Mouse (Mus musculus): Measurements from ENCODE around the gene Adap1. TPM values are rescaled to one million over a fixed set of nuclear protein-coding genes. Genes with fewer than 3 reads are reported as not detected.
A peak's percentile ranks its signal among the peaks of the same experiment; 100 is the strongest.
"Not testable (repeated sequence)": the region's sequence is repeated elsewhere in the genome, so short reads cannot be mapped to it uniquely, and the experiment has no call there.

The Adap1 gene
- polyA plus RNA-seq, 1 experiment from 2014 or later = 0.37 TPM

- H3K27ac ChIP-seq (replicated peaks) = peak overlapping the region; percentile 93
- H3K36me3 ChIP-seq = peaks cover 31% of the 10 kb centered on the region
- DNase-seq (ENCODE audit: low spot score) = peak; percentile 95
- under 1% methylated on average over 33 of the region's 33 CpGs for WGBS
- H3K4me3 ChIP-seq = peak overlapping the region; percentile 88
- peaks cover 14% of the 10 kb centered on the region; the same call in 1 of the 2 replicates for H3K27me3 ChIP-seq (ENCODE audit: low read depth, poor library complexity, severe bottlenecking)
- no peaks in the 10 kb centered on the region for H3K9me3 ChIP-seq (replicated peaks)
- peaks cover 18% of the 10 kb centered on the region for H3K4me1 ChIP-seq
These were observed 19.4 kb upstream of the Adap1 start for GRCm38 (mm10) chr5:139344687-139345363.

GRCm38 (mm10) chr5:139344021-139344686 lies 18.7 kb upstream of the Adap1 start:
- 8% methylated on average over 12 of the region's 12 CpGs for WGBS
- Histone ChIP-seq H3K9me3 (replicated peaks) (no peaks in the 10 kb centered on the region), H3K27ac (replicated peaks) (peak overlapping the region; percentile 93), H3K36me3 (peaks cover 38% of the 10 kb centered on the region), H3K27me3 (ENCODE audit: low read depth, poor library complexity, severe bottlenecking) (peaks cover 14% of the 10 kb centered on the region; the same call in 1 of the 2 replicates), H3K4me1 (peaks cover 18% of the 10 kb centered on the region), H3K4me3 (peak overlapping the region; percentile 88)
- DNase-seq (ENCODE audit: low spot score) = peak; percentile 82

GRCm38 (mm10) chr5:139338891-139339290 lies 13.5 kb upstream of the Adap1 start:
- Histone ChIP-seq H3K4me1 (peaks cover 7% of the 10 kb centered on the region), H3K36me3 (peaks cover 87% of the 10 kb centered on the region), H3K4me3 (no peak overlapping the region), H3K27me3 (ENCODE audit: low read depth, poor library complexity, severe bottlenecking) (no peaks in the 10 kb centered on the region), H3K27ac (replicated peaks) (no peak overlapping the region), H3K9me3 (replicated peaks) (no peaks in the 10 kb centered on the region)
- 88% methylated on average over 11 of the region's 11 CpGs for WGBS
- no peak for DNase-seq (ENCODE audit: low spot score)

- Histone ChIP-seq H3K27ac (replicated peaks) (no peak overlapping the region), H3K27me3 (ENCODE audit: low read depth, poor library complexity, severe bottlenecking) (no peaks in the 10 kb centered on the region), H3K4me3 (no peak overlapping the region), H3K36me3 (peaks cover 87% of the 10 kb centered on the region), H3K4me1 (peaks cover 3% of the 10 kb centered on the region), H3K9me3 (replicated peaks) (no peaks in the 10 kb centered on the region)
- no peak for DNase-seq (ENCODE audit: low spot score)
- 81% methylated on average over 3 of the region's 3 CpGs for WGBS
These were observed 13.0 kb upstream of the Adap1 start for GRCm38 (mm10) chr5:139338403-139338802.

GRCm38 (mm10) chr5:139337826-139338370 lies 12.5 kb upstream of the Adap1 start:
- H3K36me3 ChIP-seq = peaks cover 85% of the 10 kb centered on the region
- no peaks in the 10 kb centered on the region for H3K9me3 ChIP-seq (replicated peaks)
- H3K4me3 ChIP-seq = no peak overlapping the region
- DNase-seq (ENCODE audit: low spot score) = no peak
- WGBS = 81% methylated on average over 13 of the region's 13 CpGs
- no peaks in the 10 kb centered on the region for H3K27me3 ChIP-seq (ENCODE audit: low read depth, poor library complexity, severe bottlenecking)
- H3K4me1 ChIP-seq = no peaks in the 10 kb centered on the region
- H3K27ac ChIP-seq (replicated peaks) = no peak overlapping the region

GRCm38 (mm10) chr5:139335634-139336033 lies 10.2 kb upstream of the Adap1 start:
- WGBS = 95% methylated on average over 4 of the region's 4 CpGs
- Histone ChIP-seq H3K36me3 (peaks cover 64% of the 10 kb centered on the region), H3K4me3 (no peak overlapping the region), H3K4me1 (no peaks in the 10 kb centered on the region), H3K27me3 (ENCODE audit: low read depth, poor library complexity, severe bottlenecking) (0 out of 2 replicates have a peak, but pooled peaks cover 4% of the 10 kb centered on the region), H3K27ac (replicated peaks) (no peak overlapping the region), H3K9me3 (replicated peaks) (no peaks in the 10 kb centered on the region)
- no peak for DNase-seq (ENCODE audit: low spot score)

- not testable (repeated sequence) for H3K27ac ChIP-seq (replicated peaks); H3K9me3 ChIP-seq (replicated peaks); H3K4me1 ChIP-seq; DNase-seq (ENCODE audit: low spot score); H3K27me3 ChIP-seq (ENCODE audit: low read depth, poor library complexity, severe bottlenecking); H3K4me3 ChIP-seq
- WGBS = 87% methylated on average over 10 of the region's 10 CpGs
- peaks cover 51% of the 10 kb centered on the region for H3K36me3 ChIP-seq
These were observed 9.0 kb upstream of the Adap1 start for GRCm38 (mm10) chr5:139334394-139334793.

GRCm38 (mm10) chr5:139333301-139334013 lies 8.0 kb upstream of the Adap1 start:
- 87% methylated on average over 16 of the region's 16 CpGs for WGBS
- Histone ChIP-seq H3K27me3 (ENCODE audit: low read depth, poor library complexity, severe bottlenecking) (peaks cover 6% of the 10 kb centered on the region; the same call in 1 of the 2 replicates), H3K4me3 (no peak overlapping the region), H3K27ac (replicated peaks) (no peak overlapping the region), H3K9me3 (replicated peaks) (no peaks in the 10 kb centered on the region), H3K36me3 (peaks cover 42% of the 10 kb centered on the region), H3K4me1 (no peaks in the 10 kb centered on the region)
- no peak for DNase-seq (ENCODE audit: low spot score)

- no peaks in the 10 kb centered on the region for H3K4me1 ChIP-seq
- H3K4me3 ChIP-seq = no peak overlapping the region
- H3K36me3 ChIP-seq = peaks cover 34% of the 10 kb centered on the region
- 89% methylated on average over 8 of the region's 8 CpGs for WGBS
- peaks cover 6% of the 10 kb centered on the region; the same call in 1 of the 2 replicates for H3K27me3 ChIP-seq (ENCODE audit: low read depth, poor library complexity, severe bottlenecking)
- H3K9me3 ChIP-seq (replicated peaks) = no peaks in the 10 kb centered on the region
- H3K27ac ChIP-seq (replicated peaks) = no peak overlapping the region
- no peak for DNase-seq (ENCODE audit: low spot score)
These were observed 7.3 kb upstream of the Adap1 start for GRCm38 (mm10) chr5:139332590-139333272.

- 23% methylated on average over 8 of the region's 8 CpGs for WGBS
- peak; percentile 76 for DNase-seq (ENCODE audit: low spot score)
- no peaks in the 10 kb centered on the region for H3K9me3 ChIP-seq (replicated peaks)
- H3K36me3 ChIP-seq = peaks cover 25% of the 10 kb centered on the region
- H3K27ac ChIP-seq (replicated peaks) = no peak overlapping the region
- no peaks in the 10 kb centered on the region for H3K4me1 ChIP-seq
- no peak overlapping the region for H3K4me3 ChIP-seq
- peaks cover 15% of the 10 kb centered on the region for H3K27me3 ChIP-seq (ENCODE audit: low read depth, poor library complexity, severe bottlenecking)
These were observed 6.3 kb upstream of the Adap1 start for GRCm38 (mm10) chr5:139331742-139332141.

- H3K4me1 ChIP-seq = no peaks in the 10 kb centered on the region
- no peak overlapping the region for H3K4me3 ChIP-seq
- peaks cover 15% of the 10 kb centered on the region for H3K36me3 ChIP-seq
- H3K27me3 ChIP-seq (ENCODE audit: low read depth, poor library complexity, severe bottlenecking) = peaks cover 24% of the 10 kb centered on the region
- H3K9me3 ChIP-seq (replicated peaks) = no peaks in the 10 kb centered on the region
- no peak for DNase-seq (ENCODE audit: low spot score)
- no peak overlapping the region for H3K27ac ChIP-seq (replicated peaks)
- 70% methylated on average over 7 of the region's 7 CpGs for WGBS
These were observed 5.3 kb upstream of the Adap1 start for GRCm38 (mm10) chr5:139330766-139331165.

- no peaks in the 10 kb centered on the region for H3K9me3 ChIP-seq (replicated peaks)
- peaks cover 15% of the 10 kb centered on the region for H3K4me1 ChIP-seq
- H3K27me3 ChIP-seq (ENCODE audit: low read depth, poor library complexity, severe bottlenecking) = peaks cover 55% of the 10 kb centered on the region
- DNase-seq (ENCODE audit: low spot score) = no peak
- no peaks in the 10 kb centered on the region for H3K36me3 ChIP-seq
- WGBS = 81% methylated on average over 7 of the region's 7 CpGs
- no peak overlapping the region for H3K27ac ChIP-seq (replicated peaks)
- no peak overlapping the region for H3K4me3 ChIP-seq
These were observed 2.2 kb upstream of the Adap1 start for GRCm38 (mm10) chr5:139327634-139328020.

Data from midbrain, embryonic 10.5 days (tissue).